Mouse (Mus musculus) myocyte (in vitro differentiated cells): ENCODE data around the gene Spata3. TPM values are rescaled to one million over a fixed set of nuclear protein-coding genes. Genes with fewer than 3 reads are reported as not detected.

Experiments
- H3K27me3 ChIP-seq: one replicate; pipeline ENCODE4 v1.6.1; 2011; ENCODE audit not compliant: control insufficient read depth, insufficient read depth, insufficient read length
- H3K36me3 ChIP-seq: one replicate; pipeline ENCODE4 v1.6.1; 2011; ENCODE audit not compliant: control insufficient read depth, insufficient read depth
- H3K4me2 ChIP-seq: one replicate; pipeline ENCODE4 v1.6.1; 2011; ENCODE audit warnings: low read depth, control low read depth
- H3K4me3 ChIP-seq: one replicate; pipeline ENCODE4 v1.5.1; 2011; ENCODE audit warnings: mild to moderate bottlenecking, control low read depth, moderate library complexity
- H3K79me2 ChIP-seq: one replicate; pipeline ENCODE4 v1.6.1; 2011; ENCODE audit not compliant: control insufficient read depth, insufficient read depth
- H3ac ChIP-seq: one replicate; pipeline ENCODE4 v1.6.1; 2011; ENCODE audit not compliant: control insufficient read depth, insufficient read length
- CEBPB ChIP-seq: IDR thresholded peaks from 2 replicates; pipeline ENCODE4 v1.6.1; 2011; ENCODE audit warnings: mild to moderate bottlenecking, moderate library complexity; ENCODE audit not compliant: poor library complexity, insufficient read depth, severe bottlenecking
- E2F4 ChIP-seq: IDR thresholded peaks from one replicate; pipeline ENCODE4 v1.6.1; 2011; ENCODE audit warnings: mild to moderate bottlenecking, control low read depth, moderate library complexity; ENCODE audit not compliant: insufficient read depth
- MAX ChIP-seq: IDR thresholded peaks from one replicate; pipeline ENCODE4 v1.6.1; 2011; ENCODE audit warnings: low read depth, mild to moderate bottlenecking, control low read depth
- MYOD1 ChIP-seq, 3 experiments: IDR thresholded peaks; one replicate each; pipeline ENCODE4 v1.6.1; 2011; ENCODE audit warnings: control low read depth in 2 of 3, low read depth in 2 of 3, mild to moderate bottlenecking in 2 of 3, moderate library complexity in 1 of 3; ENCODE audit not compliant: insufficient read length in 2 of 3, control insufficient read depth in 1 of 3
- MYOG ChIP-seq, 3 experiments: IDR thresholded peaks; one replicate each; pipeline ENCODE4 v1.6.1; 2011; ENCODE audit warnings: control low read depth in 2 of 3, low read depth in 2 of 3, mild to moderate bottlenecking in 2 of 3; ENCODE audit not compliant: insufficient read length in 2 of 3, control insufficient read depth in 1 of 3, insufficient read depth in 1 of 3
- POLR2A ChIP-seq: IDR thresholded peaks from one replicate; pipeline ENCODE4 v1.6.1; 2011; ENCODE audit warnings: low read depth, mild to moderate bottlenecking, control low read depth, moderate library complexity; ENCODE audit not compliant: insufficient read length
- POLR2AphosphoS2 ChIP-seq: IDR thresholded peaks from one replicate; pipeline ENCODE4 v1.6.1; 2011; ENCODE audit warnings: low read depth, control low read depth; ENCODE audit not compliant: insufficient read length
- REST ChIP-seq: IDR thresholded peaks from one replicate; pipeline ENCODE4 v1.6.1; 2011; ENCODE audit warnings: mild to moderate bottlenecking, control low read depth, moderate library complexity; ENCODE audit not compliant: insufficient read depth, insufficient read length
- SRF ChIP-seq: IDR thresholded peaks from one replicate; pipeline ENCODE4 v1.6.1; 2011; ENCODE audit warnings: low read depth; ENCODE audit not compliant: control insufficient read depth, insufficient read length
- TCF12 ChIP-seq: IDR thresholded peaks from one replicate; pipeline ENCODE4 v1.6.1; 2011; ENCODE audit warnings: mild to moderate bottlenecking, control low read depth; ENCODE audit not compliant: poor library complexity, insufficient read depth, severe bottlenecking
- TCF3 ChIP-seq: IDR thresholded peaks from one replicate; pipeline ENCODE4 v1.6.1; 2011; ENCODE audit warnings: low read depth, control low read depth; ENCODE audit not compliant: insufficient read length
- USF1 ChIP-seq: IDR thresholded peaks from one replicate; pipeline ENCODE4 v1.6.1; 2011; ENCODE audit warnings: low read depth, mild to moderate bottlenecking, control low read depth, moderate library complexity
- polyA plus RNA-seq: library from polyadenylated mRNA; unstranded; fragments of >200 nt; fragmentation: generic; extraction: Trizol; gene quantifications from one replicate; pipeline ENCODE4 v1.2.1, GENCODE M21; 2012; ENCODE audit warnings: missing spikeins

Gene Spata3
- polyA plus RNA-seq, 1 experiment = not detected

- no peak for TF ChIP-seq POLR2A
- TF ChIP-seq TCF12 = no peak
- TF ChIP-seq CEBPB = no peak
- TF ChIP-seq SRF = no peak
- TF ChIP-seq POLR2AphosphoS2 = no peak
- TF ChIP-seq MYOD1 (IDR thresholded peaks at IDR 0.05; ENCODE audit: control insufficient read depth in 1 of 3, insufficient read length in 2 of 3, low read depth in 2 of 3) = no peak
- no peak for TF ChIP-seq MYOG (IDR thresholded peaks at IDR 0.05; ENCODE audit: control insufficient read depth in 1 of 3, insufficient read depth in 1 of 3, insufficient read length in 2 of 3, low read depth in 2 of 3)
- TF ChIP-seq MAX = no peak
- no peak for TF ChIP-seq TCF3
- no peak for TF ChIP-seq E2F4
- no peak for TF ChIP-seq USF1
- no peak for TF ChIP-seq REST
- Histone ChIP-seq H3K27me3 (peaks cover 14% of the 10 kb centered on the region), H3ac (no peak overlapping the region), H3K4me3 (no peak overlapping the region), H3K4me2 (no peak overlapping the region), H3K79me2 (no peaks in the 10 kb centered on the region), H3K36me3 (no peaks in the 10 kb centered on the region)
Measured at GRCm38 (mm10) chr1:86053198-86053921, 36.7 kb downstream of the Spata3 start.

DNA sequence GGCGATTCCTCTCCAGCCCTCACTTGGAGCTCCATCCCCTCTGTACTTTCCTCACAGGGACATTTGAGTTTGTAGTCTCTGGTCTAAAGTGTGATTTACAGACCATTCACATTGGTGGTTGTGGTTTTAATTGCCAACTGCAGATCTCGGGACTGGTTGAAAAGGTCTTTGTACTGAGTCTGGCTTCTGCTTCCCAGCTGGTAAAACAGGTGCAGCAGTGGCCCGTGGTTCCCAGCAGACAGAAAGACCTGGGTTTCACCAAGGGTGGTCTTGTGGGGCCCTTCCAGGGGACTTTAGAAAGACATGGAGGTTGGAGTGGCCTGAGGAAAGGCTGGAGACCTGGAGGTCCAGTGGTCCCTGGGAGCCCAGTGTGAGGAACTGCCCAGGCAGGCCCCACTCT lies 38.3 kb downstream of the Spata3 start:
- Histone ChIP-seq H3ac (no peak overlapping the region), H3K4me2 (no peak overlapping the region), H3K27me3 (peaks cover 14% of the 10 kb centered on the region), H3K4me3 (no peak overlapping the region), H3K36me3 (no peaks in the 10 kb centered on the region), H3K79me2 (no peaks in the 10 kb centered on the region)
- TF ChIP-seq MYOG (IDR thresholded peaks at IDR 0.05; ENCODE audit: control insufficient read depth in 1 of 3, insufficient read depth in 1 of 3, insufficient read length in 2 of 3, low read depth in 2 of 3) (peak in 1 of 3 experiments; percentile 63), SRF (no peak), CEBPB (no peak), REST (no peak), MYOD1 (IDR thresholded peaks at IDR 0.05; ENCODE audit: control insufficient read depth in 1 of 3, insufficient read length in 2 of 3, low read depth in 2 of 3) (peak in 2 of 3 experiments; percentile 47 to 60), TCF3 (no peak), E2F4 (no peak), USF1 (no peak), POLR2AphosphoS2 (no peak)

GRCm38 (mm10) chr1:86056284-86056683 lies 39.7 kb downstream of the Spata3 start:
- no peak for TF ChIP-seq POLR2A
- H3K27me3 ChIP-seq = peaks cover 14% of the 10 kb centered on the region
- H3K4me2 ChIP-seq = no peak overlapping the region
- H3ac ChIP-seq = no peak overlapping the region
- H3K79me2 ChIP-seq = no peaks in the 10 kb centered on the region
- H3K36me3 ChIP-seq = no peaks in the 10 kb centered on the region
- no peak overlapping the region for H3K4me3 ChIP-seq

GRCm38 (mm10) chr1:86058856-86059769 lies 42.5 kb downstream of the Spata3 start:
- no peaks in the 10 kb centered on the region for H3K36me3 ChIP-seq
- H3K4me3 ChIP-seq = peak overlapping the region; percentile 10
- peaks cover 10% of the 10 kb centered on the region for H3K27me3 ChIP-seq
- TF ChIP-seq TCF3 (no peak), SRF (no peak), MYOG (IDR thresholded peaks at IDR 0.05; ENCODE audit: control insufficient read depth in 1 of 3, insufficient read depth in 1 of 3, insufficient read length in 2 of 3, low read depth in 2 of 3) (no peak), POLR2A (no peak), CEBPB (no peak), E2F4 (no peak), TCF12 (no peak), POLR2AphosphoS2 (no peak), MYOD1 (IDR thresholded peaks at IDR 0.05; ENCODE audit: control insufficient read depth in 1 of 3, insufficient read length in 2 of 3, low read depth in 2 of 3) (no peak), REST (no peak), MAX (no peak), USF1 (no peak)
- H3K79me2 ChIP-seq = no peaks in the 10 kb centered on the region
- no peak overlapping the region for H3ac ChIP-seq
- peak overlapping the region; percentile 74 for H3K4me2 ChIP-seq
